Mouse (Mus musculus): ENCODE data around the gene Nudt6. TPM values are rescaled to one million over a fixed set of nuclear protein-coding genes. Genes with fewer than 3 reads are reported as not detected.

The Nudt6 gene
- polyA plus RNA-seq, 1 experiment from 2014 or later, result 11.5 TPM

Other genes with a start within 250 kb of the Nudt6 start
- not detected in 2 replicates for gene Il21, start 187.6 kb downstream of the Nudt6 start, polyA plus RNA-seq (2014; fragmentation: Nextera tagmentation; extraction: Ambion mirVana)
- gene Bbs12, start 107.7 kb downstream of the Nudt6 start, polyA plus RNA-seq (2014; fragmentation: Nextera tagmentation; extraction: Ambion mirVana), result 9.2 and 10.7 TPM in 2 replicates
- gene Cetn4, start 107.5 kb downstream of the Nudt6 start, polyA plus RNA-seq (2014; fragmentation: Nextera tagmentation; extraction: Ambion mirVana), result 2.2 and 2.4 TPM in 2 replicates
- 0.26 and 0.44 TPM in 2 replicates for gene Fgf2, start 71.9 kb downstream of the Nudt6 start, polyA plus RNA-seq (2014; fragmentation: Nextera tagmentation; extraction: Ambion mirVana)
- 41.2 and 52.8 TPM in 2 replicates for gene Spata5, start 315 bp downstream of the Nudt6 start, polyA plus RNA-seq (2014; fragmentation: Nextera tagmentation; extraction: Ambion mirVana)
- gene Spry1, start 219.7 kb upstream of the Nudt6 start, polyA plus RNA-seq (2014; fragmentation: Nextera tagmentation; extraction: Ambion mirVana), result 6.2 and 8.0 TPM in 2 replicates

Measured in liver, embryonic 11.5 days (tissue).